ENCODE assay signal across 12 mouse cellular contexts in the genomic region with DNA sequence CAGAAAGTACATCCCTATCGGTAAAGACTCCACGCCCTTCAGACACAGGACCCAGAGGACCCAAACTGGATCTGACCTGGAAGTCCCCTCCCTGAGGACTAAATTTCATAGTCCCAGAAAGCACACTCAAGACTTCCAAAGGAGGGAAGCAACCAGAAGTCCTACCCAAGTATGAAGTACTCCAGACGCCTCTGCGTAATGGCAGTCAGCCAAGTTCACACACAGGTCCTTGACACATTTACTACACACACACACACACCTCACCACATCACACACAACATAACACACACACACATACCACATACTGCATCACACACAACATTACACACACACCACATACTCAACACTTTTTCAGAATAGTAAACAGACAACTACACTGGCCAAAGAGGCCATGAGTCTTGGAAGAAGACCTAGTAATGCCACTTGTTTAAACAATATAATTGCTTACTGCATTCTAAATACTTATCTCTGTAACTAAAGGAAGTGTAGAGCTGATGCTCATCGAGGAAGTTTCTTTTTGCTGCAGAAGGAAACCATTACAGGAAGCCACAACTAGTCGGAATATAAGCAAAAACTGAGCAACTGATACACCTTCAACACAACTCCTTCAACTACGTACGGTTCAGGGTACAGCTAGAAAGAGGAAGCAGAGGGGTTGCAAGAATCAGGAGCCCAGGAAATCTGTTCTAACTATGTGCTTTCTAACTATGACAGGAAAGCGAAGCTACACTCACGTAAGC. TPM values are rescaled to one million over a fixed set of nuclear protein-coding genes. Genes with fewer than 3 reads are reported as not detected.
DNase-seq lines count a peak whose midpoint lies in the region; ATAC-seq and TF ChIP-seq lines count a peak whose summit lies in the region.
"Had no signal": no experiment of that assay in that cellular context is flagged by ENCODE, and none has a peak within 500 bp of the region (broad histone marks: within the 10 kb centered on the region; RNA-seq: fewer than 3 reads in every experiment).

No protein-coding gene starts in this region.

- H3K9ac ChIP-seq in liver, postnatal 0 days (replicated peaks) = no peak overlapping the region
- H3K9ac ChIP-seq: embryonic facial prominence, embryonic 15.5 days; heart, embryonic 15.5 days had no signal

- intact Hi-C loops in gastrocnemius, postnatal 14 days (cut with DNase I; ENCODE audit: low total_unique reads) = loop anchor here (5.0 kb wide), 1 partner anchor 86 kb away; no protein-coding TSS in a partner anchor

- TF ChIP-seq CTCF in liver, postnatal 0 days (IDR thresholded peaks at IDR 0.05; ENCODE audit: low read depth) = no peak

- H3K27me3 ChIP-seq in liver, postnatal 0 days (ENCODE audit: insufficient read depth, low read length) = no peaks in the 10 kb centered on the region
- H3K27me3 ChIP-seq: embryonic facial prominence, embryonic 15.5 days; heart, embryonic 15.5 days had no signal

- no peak overlapping the region for H3K27ac ChIP-seq in liver, postnatal 0 days (ENCODE audit: low read depth)
- H3K27ac ChIP-seq: embryonic facial prominence, embryonic 15.5 days; gastrocnemius, adult 2 months; heart, embryonic 15.5 days had no signal

- H3K4me1 ChIP-seq in liver, postnatal 0 days (ENCODE audit: insufficient read depth) = peaks cover 10% of the 10 kb centered on the region
- H3K4me1 ChIP-seq: embryonic facial prominence, embryonic 15.5 days had no signal

- ATAC-seq in liver, postnatal 0 days = no peak

- H3K4me2 ChIP-seq in liver, postnatal 0 days (ENCODE audit: low read depth, low read length) = 0 out of 2 replicates have a peak overlapping the region, but pooled peaks have one; percentile 22
- H3K4me2 ChIP-seq: embryonic facial prominence, embryonic 15.5 days; heart, embryonic 15.5 days had no signal

- H3K36me3 ChIP-seq in liver, postnatal 0 days (replicated peaks; ENCODE audit: insufficient read depth, low read length) = no peaks in the 10 kb centered on the region
- H3K36me3 ChIP-seq: embryonic facial prominence, embryonic 15.5 days; heart, embryonic 15.5 days had no signal

- TF ChIP-seq EP300 in liver, postnatal 0 days (IDR thresholded peaks at IDR 0.05; ENCODE audit: low read depth) = no peak

- no peak overlapping the region for H3K4me3 ChIP-seq in liver, postnatal 0 days (ENCODE audit: low read depth, low read length)
- H3K4me3 ChIP-seq: embryonic facial prominence, embryonic 15.5 days; gastrocnemius, adult 2 months; heart, embryonic 15.5 days had no signal

- 52% methylated on average over 10 of the region's 10 CpGs for WGBS in liver, postnatal 0 days (ENCODE audit: insufficient replicate concordance)

- peak; percentile 20 for DNase-seq in cerebellum, adult 11-12 months
- DNase-seq in cerebellum, postnatal 4 days (ENCODE audit: low spot score in 2 of 2) = no peak
- DNase-seq in liver, postnatal 0 days = no peak
- DNase-seq in liver (no peak), 416B (ENCODE audit: low read depth) (peak; percentile 69)
- peak; percentile 76 for DNase-seq in induced T-regulatory cell, adult 2 months (ENCODE audit: low read depth)
- no peak for DNase-seq in adrenal gland, adult 8-10 months
- no peak for DNase-seq in gastrocnemius, postnatal 14 days
- DNase-seq: adrenal gland, postnatal 25 days; gastrocnemius, adult 2 months had no signal

- no peaks in the 10 kb centered on the region for H3K9me3 ChIP-seq in liver, postnatal 0 days (ENCODE audit: low read length)
- H3K9me3 ChIP-seq: embryonic facial prominence, embryonic 15.5 days; heart, embryonic 15.5 days had no signal

RNA-seq across cellular contexts. Expression of a gene that starts 15.7 kb away (rescaled TPM):
- 11.8 and 16.6 TPM in 2 replicates for polyA plus RNA-seq in liver, postnatal 0 days (2015; fragmentation: Nextera tagmentation; extraction: Ambion mirVana)
- 10 to 100 TPM; 31.2 to 48.5 (median 38.6) TPM for total RNA-seq in adrenal gland, adult 8-10 months (2022)
- total RNA-seq in gastrocnemius, postnatal 14 days (2021) = 10 to 100 TPM; 61.0 to 66.0 TPM

Comparison
In these comparisons a context has a peak if more than half of its experiments do, and no peak if none do; other contexts are left out.
1. DNase-seq: peak in cerebellum, adult 11-12 months (single experiment), 416B (single experiment) and induced T-regulatory cell, adult 2 months (single experiment); none in cerebellum, postnatal 4 days (0 of 2), liver, postnatal 0 days (single experiment), liver (single experiment), adrenal gland, adult 8-10 months (single experiment) and gastrocnemius, postnatal 14 days (single experiment).